Mouse (Mus musculus): ENCODE data around the gene Zbtb20. TPM values are rescaled to one million over a fixed set of nuclear protein-coding genes. Genes with fewer than 3 reads are reported as not detected.

The Zbtb20 gene
- polyA plus RNA-seq, 1 experiment = 72.7 TPM

DNA sequence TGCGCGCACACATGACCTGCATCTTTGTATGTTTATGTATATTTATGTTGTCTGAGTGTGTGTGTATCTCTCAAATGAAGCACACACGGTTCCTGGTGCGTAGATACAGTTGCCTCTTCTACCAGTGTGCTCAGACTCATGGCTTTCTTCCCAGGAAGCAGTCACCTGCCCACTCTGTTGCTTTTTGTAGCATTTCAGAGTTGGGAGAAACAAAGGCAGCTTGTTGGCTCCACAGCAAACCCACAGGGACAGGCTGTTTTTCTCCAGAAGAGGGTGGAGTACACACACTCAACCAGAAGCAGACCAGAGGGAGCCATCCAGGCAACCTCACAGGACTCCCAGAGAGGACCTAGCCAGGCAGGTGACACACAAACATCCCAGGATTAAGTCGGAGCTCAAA lies 750.3 kb downstream of the Zbtb20 start:
- H3K4me3 ChIP-seq (ENCODE audit: insufficient read depth, low read depth, low read length) = no peak overlapping the region
- H3K4me1 ChIP-seq (ENCODE audit: control insufficient read depth, insufficient read depth, low read length) = peaks cover 4% of the 10 kb centered on the region; the same call in 1 of the 2 replicates
- no peak overlapping the region for H3K27ac ChIP-seq (ENCODE audit: insufficient read depth, low read depth, low read length)
- 74% methylated on average over 5 of the region's 5 CpGs for WGBS
- no peak for TF ChIP-seq POLR2A (IDR thresholded peaks at IDR 0.05; ENCODE audit: insufficient read depth, low read depth, low read length)
- no peak for TF ChIP-seq CTCF (IDR thresholded peaks at IDR 0.05; ENCODE audit: insufficient read depth, low read depth, low read length)

DNA sequence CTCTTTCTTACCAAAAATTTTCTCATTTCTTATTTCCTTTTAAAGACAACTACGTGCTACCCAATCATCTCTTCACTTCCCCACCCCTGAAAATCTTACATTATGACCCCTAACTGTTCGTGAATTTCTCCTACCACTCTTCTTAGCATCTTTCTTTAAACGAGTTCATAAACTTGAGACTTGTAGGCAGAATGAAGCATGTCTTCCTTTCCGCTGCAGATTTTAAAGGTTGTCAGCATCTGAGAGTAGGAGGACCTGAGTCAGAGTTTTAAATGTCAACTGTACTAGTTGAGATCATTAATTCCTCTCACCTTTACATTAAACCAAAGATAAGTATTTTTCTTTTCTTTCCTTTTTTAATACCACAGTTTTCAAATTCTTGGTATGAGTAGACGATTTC lies 753.0 kb downstream of the Zbtb20 start:
- no peak overlapping the region for H3K4me3 ChIP-seq (ENCODE audit: insufficient read depth, low read depth, low read length)
- no peak for TF ChIP-seq POLR2A (IDR thresholded peaks at IDR 0.05; ENCODE audit: insufficient read depth, low read depth, low read length)
- no peak for TF ChIP-seq CTCF (IDR thresholded peaks at IDR 0.05; ENCODE audit: insufficient read depth, low read depth, low read length)
- 89% methylated on average over 5 of the region's 5 CpGs for WGBS
- H3K27ac ChIP-seq (ENCODE audit: insufficient read depth, low read depth, low read length) = no peak overlapping the region
- no peaks in the 10 kb centered on the region for H3K4me1 ChIP-seq (ENCODE audit: control insufficient read depth, insufficient read depth, low read length)

DNA sequence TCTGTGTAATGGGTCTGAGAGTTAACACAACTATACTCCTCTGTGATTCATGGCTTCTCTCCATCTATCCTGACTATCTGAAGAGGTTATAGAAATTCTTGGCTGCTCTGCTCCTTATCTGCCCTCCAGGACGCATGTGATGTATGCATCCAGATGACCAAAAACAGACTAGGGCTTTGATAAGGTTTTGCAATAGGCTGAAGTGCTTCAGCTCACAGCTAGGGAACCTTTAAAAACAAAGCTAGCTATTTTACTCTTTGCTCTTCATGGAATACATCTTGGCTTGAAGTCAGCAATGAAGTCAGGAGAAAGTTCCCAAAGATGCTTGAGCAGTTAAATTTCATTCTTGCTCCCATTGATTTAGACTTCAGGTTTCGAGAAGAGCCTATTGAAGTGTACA lies 756.1 kb downstream of the Zbtb20 start:
- H3K4me3 ChIP-seq (ENCODE audit: insufficient read depth, low read depth, low read length) = no peak overlapping the region
- no peak overlapping the region for H3K27ac ChIP-seq (ENCODE audit: insufficient read depth, low read depth, low read length)
- WGBS = 88% methylated on average over 2 of the region's 2 CpGs
- H3K4me1 ChIP-seq (ENCODE audit: control insufficient read depth, insufficient read depth, low read length) = no peaks in the 10 kb centered on the region
- TF ChIP-seq CTCF (IDR thresholded peaks at IDR 0.05; ENCODE audit: insufficient read depth, low read depth, low read length) (no peak), POLR2A (IDR thresholded peaks at IDR 0.05; ENCODE audit: insufficient read depth, low read depth, low read length) (no peak)

DNA sequence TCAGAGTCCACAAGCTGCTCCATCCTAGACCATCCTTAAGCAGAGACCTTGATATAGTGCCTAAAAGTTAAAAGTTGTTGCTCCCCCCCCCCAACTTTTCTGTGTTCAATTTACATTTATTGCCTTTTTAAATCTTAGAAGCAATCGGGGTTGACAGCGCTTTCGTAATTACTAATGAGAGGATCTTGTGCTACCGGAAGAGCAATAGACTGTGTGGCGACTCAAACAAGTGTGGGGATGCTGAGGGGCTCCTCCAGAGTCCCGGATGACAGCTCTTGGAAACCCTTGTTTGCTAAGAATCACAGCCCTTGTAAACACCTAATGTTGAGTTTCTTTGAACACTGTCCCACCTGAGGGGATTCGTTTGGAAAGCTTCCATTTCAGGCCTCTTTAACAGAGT lies 758.4 kb downstream of the Zbtb20 start:
- WGBS = 91% methylated on average over 7 of the region's 7 CpGs
- peaks cover 4% of the 10 kb centered on the region; the same call in 1 of the 2 replicates for H3K4me1 ChIP-seq (ENCODE audit: control insufficient read depth, insufficient read depth, low read length)
- no peak overlapping the region for H3K27ac ChIP-seq (ENCODE audit: insufficient read depth, low read depth, low read length)
- H3K4me3 ChIP-seq (ENCODE audit: insufficient read depth, low read depth, low read length) = no peak overlapping the region
- no peak for TF ChIP-seq CTCF (IDR thresholded peaks at IDR 0.05; ENCODE audit: insufficient read depth, low read depth, low read length)
- no peak for TF ChIP-seq POLR2A (IDR thresholded peaks at IDR 0.05; ENCODE audit: insufficient read depth, low read depth, low read length)

DNA sequence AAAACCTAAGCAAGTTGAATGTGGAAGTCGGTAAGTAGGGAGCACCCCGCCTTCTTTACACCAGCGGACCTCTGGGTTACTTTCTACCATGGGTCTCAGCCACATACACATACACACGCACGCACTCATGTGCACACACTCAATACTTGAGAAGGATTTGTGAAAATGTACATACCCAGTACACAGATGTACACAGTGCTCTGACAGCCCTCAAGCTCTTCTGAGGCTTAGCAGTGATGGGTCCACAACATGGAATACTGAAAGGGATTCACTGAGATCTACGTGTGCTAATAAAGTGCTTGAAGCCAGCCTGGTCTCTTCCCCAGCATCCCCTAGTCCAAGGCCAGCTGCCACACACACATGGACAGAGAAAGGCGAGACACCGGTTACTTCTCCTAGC lies 761.6 kb downstream of the Zbtb20 start:
- Histone ChIP-seq H3K4me1 (ENCODE audit: control insufficient read depth, insufficient read depth, low read length) (peaks cover 4% of the 10 kb centered on the region; the same call in 1 of the 2 replicates), H3K27ac (ENCODE audit: insufficient read depth, low read depth, low read length) (no peak overlapping the region), H3K4me3 (ENCODE audit: insufficient read depth, low read depth, low read length) (no peak overlapping the region)
- 87% methylated on average over 8 of the region's 8 CpGs for WGBS
- TF ChIP-seq CTCF (IDR thresholded peaks at IDR 0.05; ENCODE audit: insufficient read depth, low read depth, low read length) (no peak), POLR2A (IDR thresholded peaks at IDR 0.05; ENCODE audit: insufficient read depth, low read depth, low read length) (no peak)

DNA sequence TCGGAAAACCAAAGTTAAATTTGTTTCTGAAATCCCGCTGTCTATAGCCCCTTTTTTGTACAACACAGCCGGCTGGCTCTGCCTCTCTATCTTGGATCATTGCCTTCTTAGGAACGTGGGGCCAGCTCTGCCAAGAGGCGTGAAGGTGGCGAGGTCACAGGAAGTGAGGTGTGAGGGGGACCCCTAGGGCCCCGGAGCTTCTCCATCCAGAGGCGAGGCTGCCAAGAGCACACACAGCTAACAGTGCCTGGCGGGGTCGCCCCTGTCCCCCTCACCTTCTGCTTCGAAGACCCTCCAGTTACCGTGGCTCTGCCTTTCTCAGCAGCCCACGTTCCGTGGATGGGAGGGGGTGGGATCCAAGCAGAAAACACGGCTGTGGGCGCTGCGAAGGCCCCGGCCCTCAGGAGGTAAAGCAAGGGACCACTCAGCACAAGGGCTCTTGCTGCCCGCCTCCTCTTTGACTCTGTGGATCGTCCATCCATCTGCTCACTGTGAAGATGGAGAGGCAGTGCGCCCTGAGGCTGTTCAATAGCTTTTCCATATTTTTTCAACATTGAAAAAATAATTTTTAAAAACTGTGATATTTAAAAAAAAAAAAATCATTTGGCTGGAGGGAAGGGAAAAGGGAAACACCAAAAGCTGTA lies 762.8 kb downstream of the Zbtb20 start:
- TF ChIP-seq CTCF (IDR thresholded peaks at IDR 0.05; ENCODE audit: insufficient read depth, low read depth, low read length) (no peak), POLR2A (IDR thresholded peaks at IDR 0.05; ENCODE audit: insufficient read depth, low read depth, low read length) (no peak)
- Histone ChIP-seq H3K27ac (ENCODE audit: insufficient read depth, low read depth, low read length) (no peak overlapping the region), H3K4me1 (ENCODE audit: control insufficient read depth, insufficient read depth, low read length) (peaks cover 4% of the 10 kb centered on the region; the same call in 1 of the 2 replicates), H3K4me3 (ENCODE audit: insufficient read depth, low read depth, low read length) (no peak overlapping the region)
- 71% methylated on average over 21 of the region's 21 CpGs for WGBS

DNA sequence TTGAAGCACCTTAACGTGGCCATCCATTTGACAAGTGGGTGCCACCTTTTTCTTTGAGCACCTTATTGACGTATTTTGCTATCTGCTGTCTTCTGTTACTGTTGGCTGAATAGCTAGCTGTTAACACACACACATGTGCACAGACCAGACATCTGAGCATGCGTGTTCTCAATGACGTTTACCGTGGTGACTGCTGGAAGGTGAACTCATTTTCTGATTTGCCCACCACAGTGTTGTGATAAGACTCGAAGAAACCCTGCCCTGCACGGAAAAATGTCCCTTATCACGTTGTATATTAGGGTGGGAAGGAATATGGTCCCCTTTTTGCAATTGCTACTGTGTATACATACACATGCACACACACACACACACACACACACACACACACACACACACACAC lies 765.5 kb downstream of the Zbtb20 start:
- no peak for TF ChIP-seq CTCF (IDR thresholded peaks at IDR 0.05; ENCODE audit: insufficient read depth, low read depth, low read length)
- no peak for TF ChIP-seq POLR2A (IDR thresholded peaks at IDR 0.05; ENCODE audit: insufficient read depth, low read depth, low read length)
- no peak overlapping the region for H3K4me3 ChIP-seq (ENCODE audit: insufficient read depth, low read depth, low read length)
- no peak overlapping the region for H3K27ac ChIP-seq (ENCODE audit: insufficient read depth, low read depth, low read length)
- 89% methylated on average over 8 of the region's 8 CpGs for WGBS
- H3K4me1 ChIP-seq (ENCODE audit: control insufficient read depth, insufficient read depth, low read length) = peaks cover 4% of the 10 kb centered on the region; the same call in 1 of the 2 replicates

DNA sequence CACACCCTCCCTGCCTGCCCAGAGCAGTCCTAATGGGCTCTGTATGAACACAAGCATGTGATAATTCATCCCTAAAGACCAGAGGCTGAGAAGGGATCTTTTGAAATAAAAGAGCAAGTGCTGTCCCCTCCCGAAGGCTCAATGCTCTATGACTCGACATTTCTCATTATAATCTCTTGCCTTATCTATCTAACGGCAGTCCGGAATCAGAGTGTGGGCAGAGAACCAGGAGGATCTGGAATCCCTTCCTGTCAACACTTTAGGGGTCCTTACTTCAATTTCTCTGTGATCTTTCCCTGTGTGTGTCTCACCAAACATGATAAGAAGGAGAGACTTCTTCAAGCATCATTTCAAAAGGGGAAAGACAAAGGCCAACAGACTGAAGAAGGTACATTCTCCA lies 770.2 kb downstream of the Zbtb20 start:
- Histone ChIP-seq H3K4me3 (ENCODE audit: insufficient read depth, low read depth, low read length) (no peak overlapping the region), H3K4me1 (ENCODE audit: control insufficient read depth, insufficient read depth, low read length) (no peaks in the 10 kb centered on the region), H3K27ac (ENCODE audit: insufficient read depth, low read depth, low read length) (no peak overlapping the region)
- 70% methylated on average over 4 of the region's 4 CpGs for WGBS
- TF ChIP-seq CTCF (IDR thresholded peaks at IDR 0.05; ENCODE audit: insufficient read depth, low read depth, low read length) = no peak
- TF ChIP-seq POLR2A (IDR thresholded peaks at IDR 0.05; ENCODE audit: insufficient read depth, low read depth, low read length) = no peak

DNA sequence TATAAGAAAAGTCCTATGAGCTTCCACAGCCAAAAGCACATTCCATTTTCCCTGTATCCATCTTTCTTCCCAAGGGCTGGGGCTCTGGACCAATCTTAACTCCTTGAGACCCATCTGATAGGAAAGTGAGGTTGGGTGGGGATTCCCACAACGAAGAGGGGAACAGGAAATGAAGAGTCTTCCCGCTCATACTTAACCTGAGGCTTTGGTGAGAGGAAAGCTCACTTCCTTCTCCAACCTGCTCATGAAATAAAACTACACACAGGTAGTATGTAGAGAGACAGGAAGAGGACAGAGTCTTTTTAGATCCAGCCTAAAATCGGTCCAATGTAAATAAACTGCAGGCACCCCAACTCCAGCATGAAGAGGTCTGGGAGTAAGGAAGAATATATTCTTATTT lies 771.3 kb downstream of the Zbtb20 start:
- no peak overlapping the region for H3K4me3 ChIP-seq (ENCODE audit: insufficient read depth, low read depth, low read length)
- no peaks in the 10 kb centered on the region for H3K4me1 ChIP-seq (ENCODE audit: control insufficient read depth, insufficient read depth, low read length)
- H3K27ac ChIP-seq (ENCODE audit: insufficient read depth, low read depth, low read length) = no peak overlapping the region
- TF ChIP-seq CTCF (IDR thresholded peaks at IDR 0.05; ENCODE audit: insufficient read depth, low read depth, low read length) (no peak), POLR2A (IDR thresholded peaks at IDR 0.05; ENCODE audit: insufficient read depth, low read depth, low read length) (no peak)
- WGBS = 90% methylated on average over 3 of the region's 3 CpGs

Measured in olfactory bulb, adult 2 months (tissue).